ENCODE assay signal across 9 mouse cellular contexts in genomic region chr2:166324954-166325353, GRCm38 (mm10).
DNase-seq lines count a peak whose midpoint lies in the region; ATAC-seq lines count a peak whose summit lies in the region.
"Had no signal": no experiment of that assay in that cellular context is flagged by ENCODE, and none has a peak within 500 bp of the region (broad histone marks: within the 10 kb centered on the region; RNA-seq: fewer than 3 reads in every experiment).

No protein-coding gene starts in this region.

- peaks cover 26% of the 10 kb centered on the region for H3K4me1 ChIP-seq in heart, embryonic 15.5 days (replicated peaks)
- H3K4me1 ChIP-seq in midbrain, embryonic 14.5 days (ENCODE audit: control insufficient read depth, insufficient read depth, low read length) = peaks cover 13% of the 10 kb centered on the region
- H3K4me1 ChIP-seq in midbrain, embryonic 11.5 days (ENCODE audit: control insufficient read depth, insufficient read depth, low read length) = peaks cover 4% of the 10 kb centered on the region
- peaks cover 18% of the 10 kb centered on the region for H3K4me1 ChIP-seq in hindbrain, embryonic 16.5 days (ENCODE audit: control insufficient read depth, insufficient read depth, low read depth, low read length)

- H3K9ac ChIP-seq in heart, embryonic 15.5 days = no peak overlapping the region
- H3K9ac ChIP-seq in midbrain, embryonic 14.5 days (replicated peaks; ENCODE audit: low read length) = no peak overlapping the region
- no peak overlapping the region for H3K9ac ChIP-seq in midbrain, embryonic 11.5 days (ENCODE audit: low read length)
- H3K9ac ChIP-seq in hindbrain, embryonic 16.5 days (ENCODE audit: low read depth, low read length) = no peak overlapping the region
- H3K9ac ChIP-seq: forebrain, embryonic 12.5 days had no signal

- no peaks in the 10 kb centered on the region for H3K36me3 ChIP-seq in heart, embryonic 15.5 days
- no peaks in the 10 kb centered on the region for H3K36me3 ChIP-seq in midbrain, embryonic 14.5 days (ENCODE audit: control insufficient read depth, insufficient read depth, low read length)
- H3K36me3 ChIP-seq in midbrain, embryonic 11.5 days (ENCODE audit: control insufficient read depth, insufficient read depth, low read length) = no peaks in the 10 kb centered on the region
- H3K36me3 ChIP-seq in hindbrain, embryonic 16.5 days (ENCODE audit: control insufficient read depth, insufficient read depth, low read length) = no peaks in the 10 kb centered on the region
- H3K36me3 ChIP-seq: forebrain, embryonic 12.5 days had no signal

- WGBS in heart, embryonic 15.5 days = 47% methylated on average over 3 of the region's 3 CpGs
- WGBS in midbrain, embryonic 14.5 days = 81% methylated on average over 3 of the region's 3 CpGs
- WGBS in midbrain, embryonic 11.5 days = 86% methylated on average over 3 of the region's 3 CpGs
- WGBS in hindbrain, embryonic 16.5 days = 37% methylated on average over 3 of the region's 3 CpGs

- no peaks in the 10 kb centered on the region for H3K27me3 ChIP-seq in heart, embryonic 15.5 days
- H3K27me3 ChIP-seq in midbrain, embryonic 14.5 days (ENCODE audit: control insufficient read depth, insufficient read depth, low read length) = peaks cover 5% of the 10 kb centered on the region; the same call in 1 of the 2 replicates
- H3K27me3 ChIP-seq in midbrain, embryonic 11.5 days (ENCODE audit: control insufficient read depth, insufficient read depth, low read length) = peaks cover 10% of the 10 kb centered on the region
- H3K27me3 ChIP-seq in hindbrain, embryonic 16.5 days (replicated peaks; ENCODE audit: control insufficient read depth, insufficient read depth, low read length) = no peaks in the 10 kb centered on the region

- no peak overlapping the region for H3K4me2 ChIP-seq in heart, embryonic 15.5 days
- H3K4me2 ChIP-seq in midbrain, embryonic 14.5 days (ENCODE audit: low read length) = no peak overlapping the region
- H3K4me2 ChIP-seq in midbrain, embryonic 11.5 days = no peak overlapping the region
- no peak overlapping the region for H3K4me2 ChIP-seq in hindbrain, embryonic 16.5 days (ENCODE audit: low read length)
- H3K4me2 ChIP-seq: forebrain, embryonic 12.5 days had no signal

- H3K4me3 ChIP-seq in heart, embryonic 15.5 days = no peak overlapping the region
- no peak overlapping the region for H3K4me3 ChIP-seq in midbrain, embryonic 14.5 days (replicated peaks; ENCODE audit: low read depth, low read length)
- no peak overlapping the region for H3K4me3 ChIP-seq in midbrain, embryonic 11.5 days (ENCODE audit: low read depth, low read length)
- H3K4me3 ChIP-seq in hindbrain, embryonic 16.5 days (ENCODE audit: low read length) = no peak overlapping the region
- H3K4me3 ChIP-seq: forebrain, embryonic 12.5 days had no signal

- peak; percentile 17; the same call in 1 of the 2 replicates for ATAC-seq in heart, embryonic 15.5 days (replicated peaks; ENCODE audit: insufficient number of reproducible peaks, insufficient read depth, low FRiP score, low read depth)
- no peak for ATAC-seq in midbrain, embryonic 14.5 days (ENCODE audit: low FRiP score, low TSS enrichment)
- no peak for ATAC-seq in midbrain, embryonic 11.5 days (ENCODE audit: low FRiP score)
- peak; percentile 54; the same call in 1 of the 2 replicates for ATAC-seq in hindbrain, embryonic 16.5 days

- DNase-seq in heart, postnatal 36 days = no peak
- DNase-seq in midbrain, embryonic 14.5 days = no peak
- DNase-seq in midbrain, embryonic 11.5 days (ENCODE audit: low spot score, missing footprints) = no peak
- peak; percentile 27 for DNase-seq in yolk sac, embryonic 10.5 days (ENCODE audit: low spot score)
- no peak for DNase-seq in urinary bladder, adult 18-20 months (ENCODE audit: low spot score in 2 of 2)
- DNase-seq: gastrocnemius, postnatal 36 days had no signal

- peak overlapping the region; percentile 59 for H3K27ac ChIP-seq in heart, embryonic 15.5 days
- H3K27ac ChIP-seq in midbrain, embryonic 14.5 days (replicated peaks; ENCODE audit: low read depth, low read length) = peak overlapping the region; percentile 32; the same call in 1 of the 2 replicates
- no peak overlapping the region for H3K27ac ChIP-seq in midbrain, embryonic 11.5 days (ENCODE audit: low read depth, low read length)
- no peak overlapping the region for H3K27ac ChIP-seq in hindbrain, embryonic 16.5 days (ENCODE audit: low read depth, low read length)
- H3K27ac ChIP-seq: forebrain, embryonic 12.5 days had no signal

- H3K9me3 ChIP-seq in heart, embryonic 15.5 days (replicated peaks) = no peaks in the 10 kb centered on the region
- H3K9me3 ChIP-seq in midbrain, embryonic 14.5 days (ENCODE audit: control insufficient read depth, low read length) = no peaks in the 10 kb centered on the region
- no peaks in the 10 kb centered on the region for H3K9me3 ChIP-seq in midbrain, embryonic 11.5 days (ENCODE audit: control insufficient read depth, low read length)
- no peaks in the 10 kb centered on the region for H3K9me3 ChIP-seq in hindbrain, embryonic 16.5 days (ENCODE audit: control insufficient read depth, low read length)
- H3K9me3 ChIP-seq: forebrain, embryonic 12.5 days had no signal

- intact Hi-C loops in heart, postnatal 36 days (cut with DNase I) = no loop called here

Comparison
In these comparisons a context has a peak if more than half of its experiments do, and no peak if none do; other contexts are left out.
1. H3K27ac ChIP-seq: peak in heart, embryonic 15.5 days (single experiment) and midbrain, embryonic 14.5 days (single experiment); none in midbrain, embryonic 11.5 days (single experiment) and hindbrain, embryonic 16.5 days (single experiment).
2. ATAC-seq: peak in heart, embryonic 15.5 days (single experiment) and hindbrain, embryonic 16.5 days (single experiment); none in midbrain, embryonic 14.5 days (single experiment) and midbrain, embryonic 11.5 days (single experiment).